Mouse (Mus musculus) stomach, postnatal 0 days (tissue): ENCODE results near the gene Samd10. TPM values are rescaled to one million over a fixed set of nuclear protein-coding genes. Genes with fewer than 3 reads are reported as not detected.

ENCODE experiments used
- ATAC-seq: fragments of 200-750 bp; cut with Nextera tagmentation; 2 replicates; pipeline ENCODE4 v1.8.0; 2017; ENCODE audit not compliant: low FRiP score, low TSS enrichment
- DNase-seq: peaks from one replicate; pipeline ENCODE4 v3.0.0-alpha.2; 2016; ENCODE audit warnings: low spot score
- H3K27ac ChIP-seq: fragments of 300-500 bp; sonication (generic); replicated peaks from 2 replicates; pipeline ENCODE4 v1.5.1; 2014; ENCODE audit warnings: mild to moderate bottlenecking, control low read depth
- H3K27me3 ChIP-seq: fragments of 300-500 bp; sonication (generic); 2 replicates; pipeline ENCODE4 v1.6.1; 2014; ENCODE audit warnings: low read length; ENCODE audit not compliant: control insufficient read depth, insufficient read depth
- H3K36me3 ChIP-seq: fragments of 300-500 bp; sonication (generic); 2 replicates; pipeline ENCODE4 v1.6.1; 2014; ENCODE audit warnings: low read length, mixed read lengths; ENCODE audit not compliant: control insufficient read depth, insufficient read depth
- H3K4me1 ChIP-seq: fragments of 300-500 bp; sonication (generic); replicated peaks from 2 replicates; pipeline ENCODE4 v1.6.1; 2014; ENCODE audit warnings: antibody characterized with exemption; ENCODE audit not compliant: control insufficient read depth, insufficient read depth
- H3K4me2 ChIP-seq: fragments of 300-500 bp; sonication (generic); replicated peaks from 2 replicates; pipeline ENCODE4 v1.6.1; 2014; ENCODE audit warnings: low read depth, mild to moderate bottlenecking, control low read depth, moderate library complexity
- H3K4me3 ChIP-seq: fragments of 300-500 bp; sonication (generic); 2 replicates; pipeline ENCODE4 v1.5.1; 2014; ENCODE audit warnings: low read depth, low read length, control low read depth
- H3K9ac ChIP-seq: fragments of 300-500 bp; sonication (generic); 2 replicates; pipeline ENCODE4 v1.6.1; 2014; ENCODE audit warnings: mild to moderate bottlenecking, low read length, control low read depth, mixed read lengths
- H3K9me3 ChIP-seq: fragments of 300-500 bp; sonication (generic); 2 replicates; pipeline ENCODE4 v1.6.1; 2016; ENCODE audit warnings: low read length; ENCODE audit not compliant: control insufficient read depth
- CTCF ChIP-seq: IDR thresholded peaks from 2 replicates; pipeline ENCODE4 v1.5.1; 2016; ENCODE audit warnings: antibody characterized with exemption, low read depth, mild to moderate bottlenecking, moderate library complexity
- EP300 ChIP-seq: optimal IDR thresholded peaks from 2 replicates; pipeline ENCODE3; 2016; ENCODE audit warnings: antibody characterized with exemption
- WGBS: fragments of 180-500 bp; shearing (Covaris S2); extraction: QIAGEN DNeasy Blood & Tissue Kit; methylation state at CpG from one replicate; pipeline ENCODE4 v1.1.7; 2014; 5-methylcytosine and 5-hydroxymethylcytosine counted together
- polyA plus RNA-seq: library from polyadenylated mRNA; unstranded; fragments of >200 nt; fragmentation: Nextera tagmentation; extraction: Ambion mirVana; gene quantifications from 2 replicates; pipeline ENCODE4 v1.2.1, GENCODE M21; 2015

Gene Samd10
- polyA plus RNA-seq, 1 experiment from 2014 or later = 22.9 TPM

GRCm38 (mm10) chr2:181600828-181601750 is 2.1 kb upstream of the Samd10 start:
- WGBS = under 1% methylated on average over 57 of the region's 57 CpGs
- Histone ChIP-seq H3K4me3 (peak overlapping the region; percentile 89), H3K27ac (peak overlapping the region; percentile 89), H3K27me3 (no peaks in the 10 kb centered on the region), H3K4me1 (0 out of 2 replicates have a peak, but pooled peaks cover 5% of the 10 kb centered on the region), H3K9me3 (no peaks in the 10 kb centered on the region), H3K36me3 (no peaks in the 10 kb centered on the region), H3K4me2 (peak overlapping the region; percentile 86), H3K9ac (peak overlapping the region; percentile 93)
- ATAC-seq (peak; percentile 92), DNase-seq (peak; percentile 97)
- TF ChIP-seq EP300 (no peak), CTCF (no peak)

- 0 out of 2 replicates have a peak, but pooled peaks cover 5% of the 10 kb centered on the region for H3K4me1 ChIP-seq
- no peak for DNase-seq
- 62% methylated on average over 6 of the region's 6 CpGs for WGBS
- ATAC-seq = no peak
- no peaks in the 10 kb centered on the region for H3K9me3 ChIP-seq
- no peak for TF ChIP-seq CTCF
- no peak for TF ChIP-seq EP300
- no peaks in the 10 kb centered on the region for H3K27me3 ChIP-seq
- peak overlapping the region; percentile 86 for H3K4me2 ChIP-seq
- H3K9ac ChIP-seq = peak overlapping the region; percentile 93
- peak overlapping the region; percentile 83; the same call in 1 of the 2 replicates for H3K27ac ChIP-seq
- H3K36me3 ChIP-seq = no peaks in the 10 kb centered on the region
- peak overlapping the region; percentile 89 for H3K4me3 ChIP-seq
These were observed 1.3 kb upstream of the Samd10 start for GRCm38 (mm10) chr2:181600226-181600758.

- Histone ChIP-seq H3K4me3 (no peak overlapping the region), H3K27me3 (no peaks in the 10 kb centered on the region), H3K4me2 (no peak overlapping the region; the same call in 1 of the 2 replicates), H3K36me3 (no peaks in the 10 kb centered on the region), H3K9ac (no peak overlapping the region), H3K9me3 (no peaks in the 10 kb centered on the region), H3K27ac (peak overlapping the region; percentile 98), H3K4me1 (0 out of 2 replicates have a peak, but pooled peaks cover 4% of the 10 kb centered on the region)
- WGBS = 63% methylated on average over 7 of the region's 7 CpGs
- no peak for ATAC-seq
- TF ChIP-seq CTCF (peak; percentile 38; the same call in 1 of the 2 replicates), EP300 (no peak)
- DNase-seq = no peak
These were observed 1.5 kb downstream of the Samd10 start for GRCm38 (mm10) chr2:181597378-181598061.

- TF ChIP-seq CTCF (0 out of 2 replicates have a peak, but pooled peaks have one; percentile 10), EP300 (no peak)
- no peaks in the 10 kb centered on the region for H3K9me3 ChIP-seq
- ATAC-seq = no peak
- 40% methylated on average over 6 of the region's 6 CpGs for WGBS
- DNase-seq = peak; percentile 61
- H3K27me3 ChIP-seq = no peaks in the 10 kb centered on the region
- H3K9ac ChIP-seq = no peak overlapping the region
- H3K4me1 ChIP-seq = 0 out of 2 replicates have a peak, but pooled peaks cover 1% of the 10 kb centered on the region
- H3K4me3 ChIP-seq = no peak overlapping the region
- no peaks in the 10 kb centered on the region for H3K36me3 ChIP-seq
- peak overlapping the region; percentile 77 for H3K27ac ChIP-seq
- no peak overlapping the region for H3K4me2 ChIP-seq
These were observed 2.6 kb downstream of the Samd10 start for GRCm38 (mm10) chr2:181596221-181596960.

GRCm38 (mm10) chr2:181594946-181595696 is 3.9 kb downstream of the Samd10 start:
- Histone ChIP-seq H3K9me3 (no peaks in the 10 kb centered on the region), H3K4me1 (0 out of 2 replicates have a peak, but pooled peaks cover 2% of the 10 kb centered on the region), H3K9ac (no peak overlapping the region), H3K4me3 (no peak overlapping the region), H3K36me3 (no peaks in the 10 kb centered on the region; the same call in 1 of the 2 replicates), H3K4me2 (no peak overlapping the region), H3K27me3 (no peaks in the 10 kb centered on the region), H3K27ac (no peak overlapping the region)
- DNase-seq (no peak), ATAC-seq (no peak)
- peak; percentile 78 for TF ChIP-seq CTCF
- TF ChIP-seq EP300 = no peak
- 69% methylated on average over 4 of the region's 4 CpGs for WGBS
